Comparison of ENCODE assay signal across 9 mouse cellular contexts in the genomic region with DNA sequence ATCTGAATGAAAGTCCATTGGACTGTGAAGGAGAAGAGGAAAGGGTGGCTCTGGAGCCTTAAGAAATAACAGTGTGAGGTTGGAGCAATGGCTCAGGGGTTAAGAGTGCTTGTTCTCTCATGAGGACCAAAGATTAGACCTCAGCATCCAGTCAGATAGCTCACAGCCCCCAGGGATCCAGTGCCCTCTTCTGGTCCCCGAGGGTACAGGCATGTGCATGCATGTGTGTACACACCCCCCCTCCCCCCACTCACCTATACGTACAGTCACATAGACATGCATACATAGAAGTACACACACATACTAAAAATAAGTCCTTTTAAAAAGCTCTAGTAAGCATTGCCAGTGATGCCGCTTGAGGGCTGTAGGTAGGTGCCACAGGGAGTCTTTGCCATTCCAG.
DNase-seq lines count a peak whose midpoint lies in the region; ATAC-seq lines count a peak whose summit lies in the region.
"Had no signal": no experiment of that assay in that cellular context is flagged by ENCODE, and none has a peak within 500 bp of the region (broad histone marks: within the 10 kb centered on the region; RNA-seq: fewer than 3 reads in every experiment).

No protein-coding gene starts in this region.

- intact Hi-C loops in left cerebral cortex, postnatal 4 days (cut with DNase I), result no loop called here

- peak; percentile 52; the same call in 1 of the 2 replicates for ATAC-seq in common myeloid progenitor, adult 5-6 weeks (replicated peaks; ENCODE audit: low read depth, poor library complexity, severe bottlenecking)

- peak; percentile 33 for DNase-seq in embryo, embryonic 11 days
- no peak for DNase-seq in embryo, embryonic 10 days (ENCODE audit: low spot score)
- peak; percentile 35 for DNase-seq in left cerebral cortex, postnatal 4 days
- DNase-seq in left cerebral cortex, adult 9 months (ENCODE audit: low spot score in 2 of 2), result no peak
- DNase-seq in CD4-positive, CD25-positive, alpha-beta regulatory T cell, adult 2 months (ENCODE audit: low read depth, low spot score), result peak; percentile 43
- DNase-seq in spleen, postnatal 36 days (ENCODE audit: low spot score in 2 of 2), result no peak
- DNase-seq in gastrocnemius, adult 18-20 months (ENCODE audit: low spot score), result no peak
- DNase-seq: gastrocnemius, postnatal 36 days had no signal

Comparison
In these comparisons a context has a peak if more than half of its experiments do, and no peak if none do; other contexts are left out.
1. DNase-seq: peak in embryo, embryonic 11 days (single experiment), left cerebral cortex, postnatal 4 days (single experiment) and CD4-positive, CD25-positive, alpha-beta regulatory T cell, adult 2 months (single experiment); none in embryo, embryonic 10 days (single experiment), left cerebral cortex, adult 9 months (0 of 2), spleen, postnatal 36 days (0 of 2) and gastrocnemius, adult 18-20 months (single experiment).